In the genomic region with DNA sequence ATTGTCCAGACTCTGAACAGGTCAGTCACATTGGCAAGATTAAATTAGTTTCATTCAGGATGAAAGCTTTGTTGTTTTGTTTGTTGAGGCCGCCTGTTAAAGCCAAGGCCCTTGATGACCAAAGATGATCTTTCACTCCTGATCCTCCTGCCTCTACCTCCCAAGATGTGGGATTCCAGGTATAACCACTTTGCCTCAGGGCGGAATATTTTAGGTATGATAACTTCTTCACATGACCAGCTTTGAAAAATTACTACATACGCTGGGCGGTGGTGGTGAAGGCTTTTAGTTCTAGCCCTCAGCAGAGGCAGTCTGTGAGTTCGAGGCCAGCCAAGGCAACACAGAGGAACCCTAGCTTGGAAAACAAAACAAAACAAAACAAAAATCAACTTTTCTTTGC, we compare ENCODE assay signal across 10 mouse cellular contexts. TPM values are rescaled to one million over a fixed set of nuclear protein-coding genes. Genes with fewer than 3 reads are reported as not detected.
A peak's percentile ranks its signal among the peaks of the same experiment; 100 is the strongest.
DNase-seq lines count a peak whose midpoint lies in the region; ATAC-seq and TF ChIP-seq lines count a peak whose summit lies in the region.
"Had no signal": no experiment of that assay in that cellular context is flagged by ENCODE, and none has a peak within 500 bp of the region (broad histone marks: within the 10 kb centered on the region; RNA-seq: fewer than 3 reads in every experiment).

No protein-coding gene starts in this region.

- no peaks in the 10 kb centered on the region for H3K27me3 ChIP-seq in heart, embryonic 10.5 days (ENCODE audit: insufficient read depth, poor library complexity, severe bottlenecking)
- H3K27me3 ChIP-seq in midbrain, embryonic 10.5 days (ENCODE audit: low read depth, poor library complexity, severe bottlenecking): peaks cover 27% of the 10 kb centered on the region
- peaks cover 4% of the 10 kb centered on the region; the same call in 1 of the 2 replicates for H3K27me3 ChIP-seq in midbrain, embryonic 15.5 days (replicated peaks)
- no peaks in the 10 kb centered on the region for H3K27me3 ChIP-seq in limb, embryonic 15.5 days
- H3K27me3 ChIP-seq in stomach, postnatal 0 days (ENCODE audit: control insufficient read depth, insufficient read depth, low read length): no peaks in the 10 kb centered on the region

- intact Hi-C loops in heart, postnatal 25 days (cut with DNase I): no loop called here

- ATAC-seq in midbrain, embryonic 15.5 days (replicated peaks): no peak
- ATAC-seq in limb, embryonic 15.5 days (ENCODE audit: insufficient number of reproducible peaks, low FRiP score, low TSS enrichment, low read depth): no peak
- no peak for ATAC-seq in stomach, postnatal 0 days (ENCODE audit: low FRiP score, low TSS enrichment)

- WGBS in heart, embryonic 10.5 days: 77% methylated on average over 5 of the region's 5 CpGs
- WGBS in midbrain, embryonic 10.5 days: 76% methylated on average over 5 of the region's 5 CpGs
- WGBS in midbrain, embryonic 15.5 days: 73% methylated on average over 5 of the region's 5 CpGs
- 69% methylated on average over 5 of the region's 5 CpGs for WGBS in limb, embryonic 15.5 days
- 63% methylated on average over 5 of the region's 5 CpGs for WGBS in stomach, postnatal 0 days

- 0 out of 2 replicates have a peak, but pooled peaks cover 3% of the 10 kb centered on the region for H3K36me3 ChIP-seq in heart, embryonic 10.5 days
- no peaks in the 10 kb centered on the region for H3K36me3 ChIP-seq in midbrain, embryonic 10.5 days
- no peaks in the 10 kb centered on the region for H3K36me3 ChIP-seq in midbrain, embryonic 15.5 days (replicated peaks)
- 0 out of 2 replicates have a peak, but pooled peaks cover 7% of the 10 kb centered on the region for H3K36me3 ChIP-seq in limb, embryonic 15.5 days
- H3K36me3 ChIP-seq in stomach, postnatal 0 days (ENCODE audit: control insufficient read depth, insufficient read depth, low read length): no peaks in the 10 kb centered on the region

- H3K4me1 ChIP-seq in heart, embryonic 10.5 days: peaks cover 23% of the 10 kb centered on the region
- H3K4me1 ChIP-seq in midbrain, embryonic 10.5 days: peaks cover 33% of the 10 kb centered on the region
- peaks cover 12% of the 10 kb centered on the region for H3K4me1 ChIP-seq in midbrain, embryonic 15.5 days
- peaks cover 25% of the 10 kb centered on the region for H3K4me1 ChIP-seq in limb, embryonic 15.5 days
- H3K4me1 ChIP-seq in stomach, postnatal 0 days (replicated peaks; ENCODE audit: control insufficient read depth, insufficient read depth): peaks cover 9% of the 10 kb centered on the region; the same call in 1 of the 2 replicates

- no peak overlapping the region for H3K4me2 ChIP-seq in midbrain, embryonic 15.5 days
- peak overlapping the region; percentile 64 for H3K4me2 ChIP-seq in limb, embryonic 15.5 days
- H3K4me2 ChIP-seq in stomach, postnatal 0 days (replicated peaks; ENCODE audit: low read depth): peak overlapping the region; percentile 86

- no peaks in the 10 kb centered on the region for H3K9me3 ChIP-seq in heart, embryonic 10.5 days
- H3K9me3 ChIP-seq in midbrain, embryonic 10.5 days (replicated peaks): no peaks in the 10 kb centered on the region
- H3K9me3 ChIP-seq in midbrain, embryonic 15.5 days: no peaks in the 10 kb centered on the region
- no peaks in the 10 kb centered on the region for H3K9me3 ChIP-seq in limb, embryonic 15.5 days
- H3K9me3 ChIP-seq in stomach, postnatal 0 days (ENCODE audit: control insufficient read depth, low read length): no peaks in the 10 kb centered on the region

- no peak for DNase-seq in heart, embryonic 10.5 days (ENCODE audit: low spot score)
- DNase-seq in heart, postnatal 25 days (ENCODE audit: low spot score): no peak
- DNase-seq in midbrain, embryonic 10.5 days (ENCODE audit: low spot score): no peak
- DNase-seq in stomach, postnatal 0 days (ENCODE audit: low spot score): no peak
- DNase-seq in cerebellum, adult 9-10 months: no peak
- DNase-seq in testis, postnatal 14 days (ENCODE audit: low spot score): no peak
- DNase-seq: thymus, adult 18-20 months had no signal

- TF ChIP-seq CTCF in stomach, postnatal 0 days (IDR thresholded peaks at IDR 0.05; ENCODE audit: low read depth): no peak

- peak overlapping the region; percentile 36; the same call in 1 of the 2 replicates for H3K27ac ChIP-seq in heart, embryonic 10.5 days
- H3K27ac ChIP-seq in midbrain, embryonic 10.5 days (replicated peaks): no peak overlapping the region
- H3K27ac ChIP-seq in midbrain, embryonic 15.5 days: no peak overlapping the region
- no peak overlapping the region for H3K27ac ChIP-seq in limb, embryonic 15.5 days
- peak overlapping the region; percentile 97; the same call in 1 of the 2 replicates for H3K27ac ChIP-seq in stomach, postnatal 0 days (replicated peaks)

- TF ChIP-seq EP300 in stomach, postnatal 0 days (optimal IDR thresholded peaks at IDR 0.05): no peak

- H3K9ac ChIP-seq in midbrain, embryonic 15.5 days: no peak overlapping the region
- H3K9ac ChIP-seq in limb, embryonic 15.5 days: peak overlapping the region; percentile 76; the same call in 1 of the 2 replicates
- peak overlapping the region; percentile 86; the same call in 1 of the 2 replicates for H3K9ac ChIP-seq in stomach, postnatal 0 days (ENCODE audit: low read length)

- peak overlapping the region; percentile 83 for H3K4me3 ChIP-seq in heart, embryonic 10.5 days
- peak overlapping the region; percentile 70 for H3K4me3 ChIP-seq in midbrain, embryonic 10.5 days
- H3K4me3 ChIP-seq in midbrain, embryonic 15.5 days: no peak overlapping the region
- peak overlapping the region; percentile 76 for H3K4me3 ChIP-seq in limb, embryonic 15.5 days
- peak overlapping the region; percentile 86 for H3K4me3 ChIP-seq in stomach, postnatal 0 days (ENCODE audit: low read depth, low read length)

RNA-seq across cellular contexts. Expression of a gene that starts 1.3 kb away (rescaled TPM):
- 293 and 360 TPM in 2 replicates for polyA plus RNA-seq in heart, embryonic 10.5 days (2016; fragmentation: Nextera tagmentation; extraction: Ambion mirVana)
- total RNA-seq in heart, postnatal 25 days (2021): 100 to 1,000 TPM; 136 to 138 TPM
- 106 and 116 TPM in 2 replicates for polyA plus RNA-seq in midbrain, embryonic 10.5 days (2016; fragmentation: Nextera tagmentation; extraction: Ambion mirVana)
- polyA plus RNA-seq in midbrain, embryonic 15.5 days (2015; fragmentation: Nextera tagmentation; extraction: Ambion mirVana): 68.7 and 84.1 TPM in 2 replicates
- polyA plus RNA-seq in limb, embryonic 15.5 days (2015; fragmentation: Nextera tagmentation; extraction: Ambion mirVana): 540 and 661 TPM in 2 replicates
- polyA plus RNA-seq in stomach, postnatal 0 days (2015; fragmentation: Nextera tagmentation; extraction: Ambion mirVana): 168 and 186 TPM in 2 replicates

RNA-seq across cellular contexts. Expression of a gene that starts 1.3 kb away (rescaled TPM):
- polyA plus RNA-seq in heart, embryonic 10.5 days (2016; fragmentation: Nextera tagmentation; extraction: Ambion mirVana): 0.90 and 0.93 TPM in 2 replicates
- under 1 TPM in 1 of 2 experiments, not detected in 1; 0.31 TPM for total RNA-seq in heart, postnatal 25 days (2021)
- polyA plus RNA-seq in midbrain, embryonic 10.5 days (2016; fragmentation: Nextera tagmentation; extraction: Ambion mirVana): 0.25 and 0.73 TPM in 2 replicates
- polyA plus RNA-seq in midbrain, embryonic 15.5 days (2015; fragmentation: Nextera tagmentation; extraction: Ambion mirVana): 0.19 and 0.32 TPM in 2 replicates
- polyA plus RNA-seq in limb, embryonic 15.5 days (2015; fragmentation: Nextera tagmentation; extraction: Ambion mirVana): 2.2 and 2.4 TPM in 2 replicates
- polyA plus RNA-seq in stomach, postnatal 0 days (2015; fragmentation: Nextera tagmentation; extraction: Ambion mirVana): 3.0 and 4.0 TPM in 2 replicates
- total RNA-seq: hematopoietic stem cell, adult 5-6 weeks had no signal

RNA-seq across cellular contexts. Expression of a gene that starts 47.2 kb away (rescaled TPM):
- not detected in 2 replicates for polyA plus RNA-seq in heart, embryonic 10.5 days (2016; fragmentation: Nextera tagmentation; extraction: Ambion mirVana)
- total RNA-seq in heart, postnatal 25 days (2021): not detected
- 0.67 and 1.2 TPM in 2 replicates for polyA plus RNA-seq in midbrain, embryonic 10.5 days (2016; fragmentation: Nextera tagmentation; extraction: Ambion mirVana)
- 0.34 and 0.39 TPM in 2 replicates for polyA plus RNA-seq in midbrain, embryonic 15.5 days (2015; fragmentation: Nextera tagmentation; extraction: Ambion mirVana)
- polyA plus RNA-seq in limb, embryonic 15.5 days (2015; fragmentation: Nextera tagmentation; extraction: Ambion mirVana): 0.06 TPM in 1 of 2 replicates, not detected in the other
- polyA plus RNA-seq in stomach, postnatal 0 days (2015; fragmentation: Nextera tagmentation; extraction: Ambion mirVana): 0.33 and 0.34 TPM in 2 replicates
- total RNA-seq: hematopoietic stem cell, adult 5-6 weeks had no signal

Comparison
In these comparisons a context has a peak if more than half of its experiments do, and no peak if none do; other contexts are left out.
1. H3K27ac ChIP-seq: peak in heart, embryonic 10.5 days (single experiment) and stomach, postnatal 0 days (single experiment); none in midbrain, embryonic 10.5 days (single experiment), midbrain, embryonic 15.5 days (single experiment) and limb, embryonic 15.5 days (single experiment).